Mouse (Mus musculus): Measurements from ENCODE around the gene Gpa33.

Gene Gpa33

DNA sequence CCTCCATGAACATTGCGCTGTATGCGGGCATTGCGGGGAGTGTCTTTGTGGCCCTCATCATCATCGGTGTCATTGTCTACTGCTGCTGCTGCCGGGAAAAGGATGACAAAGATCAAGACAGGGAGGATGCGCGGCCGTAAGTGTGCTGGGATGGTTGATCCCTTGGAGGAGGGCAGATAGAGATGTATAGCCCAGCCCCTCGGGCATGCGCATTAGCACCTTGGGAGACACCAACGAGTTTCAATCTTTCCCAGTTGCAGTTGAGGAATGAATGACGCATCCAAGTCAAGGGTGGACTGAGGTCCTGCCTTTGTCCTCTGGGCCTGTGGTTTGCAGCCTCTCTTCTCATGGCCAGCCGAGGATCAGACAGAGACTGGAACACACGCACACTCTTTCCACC lies 34.5 kb downstream of the Gpa33 start:
- no peak for DNase-seq (ENCODE audit: low read depth, low spot score)

DNA sequence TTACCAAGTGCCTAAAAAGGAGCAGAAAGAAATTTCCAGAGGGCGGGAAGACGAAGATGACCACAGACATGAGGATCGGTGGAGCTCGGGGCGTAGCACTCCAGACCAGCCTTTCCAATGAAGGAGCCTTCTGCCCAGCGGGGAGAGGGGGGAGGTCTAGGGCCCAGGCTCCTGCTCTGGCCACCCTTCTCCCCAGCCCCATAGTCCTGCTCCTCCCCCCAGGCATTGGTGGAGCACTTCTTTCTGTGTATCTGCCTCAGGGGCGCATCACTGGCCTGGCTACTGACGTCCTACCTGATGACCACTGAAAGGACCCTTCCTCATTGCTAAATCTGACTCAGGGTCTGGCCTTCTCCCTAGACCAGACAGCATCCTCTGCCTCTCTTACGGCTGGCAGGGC lies 35.1 kb downstream of the Gpa33 start:
- no peak for DNase-seq (ENCODE audit: low read depth, low spot score)

DNA sequence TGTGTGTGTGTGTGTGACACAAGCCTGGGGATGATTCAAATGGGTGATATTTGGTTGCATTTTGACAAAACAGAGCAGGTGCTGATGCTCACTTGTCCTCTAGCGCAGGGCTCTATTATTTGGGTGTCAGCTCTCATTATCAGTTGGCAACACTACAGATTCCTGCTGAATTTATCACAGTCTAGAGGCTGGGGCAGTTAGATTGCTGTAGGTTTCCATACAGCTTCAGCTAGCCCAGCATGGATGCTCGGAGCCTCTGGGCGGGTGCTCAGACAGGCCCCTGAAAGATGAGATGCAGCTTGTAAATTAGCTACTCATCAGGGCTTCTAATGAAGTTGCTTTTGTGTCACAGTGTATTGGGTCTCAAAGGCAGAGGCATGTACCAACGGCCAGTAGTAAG lies 37.4 kb downstream of the Gpa33 start:
- no peak for DNase-seq (ENCODE audit: low read depth, low spot score)

DNA sequence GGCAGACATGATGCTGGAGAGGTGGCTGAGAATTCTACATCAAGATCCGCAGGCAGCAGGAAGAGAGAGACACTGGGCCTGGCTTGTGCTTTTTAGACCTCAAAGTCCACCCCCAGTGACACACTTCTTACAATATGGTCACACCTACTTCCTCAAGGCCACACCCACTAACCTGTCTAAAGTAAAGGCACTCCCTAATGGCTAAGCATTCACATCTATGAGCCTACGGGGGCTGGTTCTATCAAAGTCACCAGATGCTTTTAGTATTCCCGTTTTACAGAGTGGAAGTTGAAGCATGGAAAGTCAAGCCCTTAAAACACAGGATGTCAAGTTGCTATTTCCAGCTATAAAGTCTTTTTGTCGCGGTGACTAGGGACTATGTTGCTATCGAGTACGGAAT lies 38.0 kb downstream of the Gpa33 start:
- DNase-seq (ENCODE audit: low read depth, low spot score), result no peak

DNA sequence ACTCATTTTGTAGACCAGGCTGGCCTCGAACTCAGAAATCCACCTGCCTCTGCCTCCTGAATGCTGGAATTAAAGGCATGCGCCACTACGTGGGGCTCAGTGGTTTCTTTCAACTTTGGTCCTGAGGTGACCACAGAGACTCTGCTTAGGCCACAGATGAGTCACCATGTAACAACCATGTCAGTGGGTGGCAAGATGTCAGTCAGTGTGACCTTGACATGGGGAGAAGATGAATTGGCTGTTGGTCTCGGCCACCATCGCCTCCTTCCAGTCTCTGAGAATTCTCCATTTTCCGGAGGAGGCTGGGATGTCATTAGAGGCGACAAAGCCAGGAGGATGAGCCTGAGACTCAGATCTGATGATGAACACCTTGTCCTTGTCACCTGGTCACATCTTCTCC lies 39.7 kb downstream of the Gpa33 start:
- DNase-seq (ENCODE audit: low read depth, low spot score), result no peak

DNA sequence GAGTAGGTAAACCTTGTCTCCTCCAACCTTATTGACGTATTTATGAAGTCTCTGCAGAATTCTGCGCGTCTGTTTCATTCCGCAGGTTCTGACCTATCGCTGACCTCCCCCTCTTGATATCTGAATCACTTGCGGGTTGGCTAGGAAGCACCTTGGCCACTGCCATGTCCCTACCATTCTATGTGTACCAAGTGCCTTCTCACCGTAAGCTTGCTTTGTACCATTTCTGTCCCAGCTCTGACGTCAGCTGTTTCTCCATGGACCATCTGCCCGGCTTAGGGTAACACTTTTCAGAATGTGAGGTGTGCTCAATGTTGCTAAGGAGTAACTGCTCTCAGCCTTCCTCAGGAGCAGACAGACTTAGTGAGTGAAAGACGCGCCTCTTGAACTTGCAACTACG lies 40.8 kb downstream of the Gpa33 start:
- no peak for DNase-seq (ENCODE audit: low read depth, low spot score)

DNA sequence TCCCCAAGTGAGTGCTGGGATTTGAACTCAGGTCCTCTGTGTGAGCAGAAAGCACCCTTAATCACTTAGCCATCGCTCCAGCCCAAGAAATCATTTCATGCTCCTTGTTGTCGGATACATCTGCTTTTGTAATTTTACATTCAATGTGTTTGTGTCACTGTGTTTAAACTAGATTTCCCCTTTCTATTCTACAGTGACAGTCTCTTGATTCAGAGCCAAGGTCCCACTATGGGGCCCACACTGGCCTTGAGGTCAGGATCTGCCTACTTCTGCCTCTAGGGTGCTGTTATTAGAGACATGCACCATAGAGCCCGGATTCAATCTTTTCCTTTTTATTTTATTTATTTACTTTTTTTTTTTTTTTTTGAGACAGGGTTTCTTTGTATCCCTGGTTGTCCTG lies 43.0 kb downstream of the Gpa33 start:
- no peak for DNase-seq (ENCODE audit: low read depth, low spot score)

DNA sequence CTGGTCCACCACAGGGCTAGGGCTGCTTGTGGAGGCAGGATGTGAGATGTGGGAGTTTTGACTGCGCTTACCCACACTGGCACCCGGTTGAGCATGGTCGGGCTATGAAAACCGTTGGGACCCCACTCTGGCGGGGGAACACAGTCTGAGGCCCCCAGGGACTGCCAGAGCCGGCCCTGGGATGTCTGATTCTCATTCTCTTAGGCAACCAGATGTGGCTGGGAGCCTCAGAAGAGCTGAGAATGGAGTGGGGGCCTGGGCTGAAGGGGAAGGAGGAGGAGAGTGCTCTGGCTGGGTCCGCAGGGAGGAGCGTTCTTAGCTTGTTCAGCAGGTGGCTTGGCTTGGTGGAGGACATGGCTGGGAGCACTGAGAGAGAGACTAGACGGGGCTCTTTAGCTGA lies 43.6 kb downstream of the Gpa33 start:
- no peak for DNase-seq (ENCODE audit: low read depth, low spot score)

DNA sequence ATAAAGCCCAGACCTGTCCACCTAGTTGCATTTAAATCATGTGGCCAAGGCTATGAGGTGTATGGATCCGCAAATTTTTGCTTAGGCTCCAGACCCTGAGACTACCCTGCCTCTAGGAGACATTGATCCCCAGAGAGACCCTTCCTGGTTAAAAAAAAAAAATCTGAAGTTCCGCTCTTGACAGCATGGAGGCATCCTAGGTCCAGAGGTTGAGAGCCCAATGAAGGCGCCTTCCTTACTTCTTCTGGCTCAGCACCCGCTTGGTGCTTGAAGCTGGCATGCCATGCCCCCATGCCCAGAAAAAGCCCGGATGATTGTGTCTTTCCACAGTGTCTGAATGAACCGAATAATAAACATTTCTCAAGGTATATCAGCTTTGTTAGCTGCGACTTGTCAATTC lies 51.5 kb downstream of the Gpa33 start:
- no peak for DNase-seq (ENCODE audit: low read depth, low spot score)

DNA sequence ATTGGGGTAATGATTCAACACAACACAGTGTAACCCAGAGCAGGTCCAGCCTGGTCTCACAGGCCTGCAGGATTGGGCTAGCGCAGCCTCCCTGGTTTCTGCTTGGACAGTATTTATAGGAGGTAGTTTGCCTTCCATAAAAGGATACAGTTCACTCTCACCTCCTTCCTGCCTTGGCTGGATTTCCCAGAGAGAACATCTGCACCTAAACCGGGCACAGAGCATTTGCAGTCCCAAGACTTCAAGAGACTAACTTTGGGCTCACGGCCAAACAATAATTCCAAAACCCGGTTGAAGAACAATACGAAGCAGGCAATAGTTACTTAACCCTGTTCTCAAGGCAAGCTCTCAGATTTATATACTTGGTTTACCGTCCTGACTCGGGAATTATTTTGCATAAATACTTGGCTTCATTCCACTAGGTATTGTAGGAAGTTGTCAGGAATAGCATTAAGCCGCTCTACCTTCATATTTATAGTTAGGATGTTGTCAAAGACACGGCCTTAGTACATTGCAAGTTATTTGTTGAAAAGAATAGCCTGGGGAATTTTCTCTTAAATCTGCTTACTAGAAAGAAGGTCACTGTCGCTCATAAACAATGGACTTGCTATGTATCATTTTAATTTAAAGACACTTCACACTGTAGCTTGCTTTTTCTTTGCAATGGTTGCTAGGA lies 53.1 kb downstream of the Gpa33 start:
- no peak for DNase-seq (ENCODE audit: low read depth, low spot score)

DNA sequence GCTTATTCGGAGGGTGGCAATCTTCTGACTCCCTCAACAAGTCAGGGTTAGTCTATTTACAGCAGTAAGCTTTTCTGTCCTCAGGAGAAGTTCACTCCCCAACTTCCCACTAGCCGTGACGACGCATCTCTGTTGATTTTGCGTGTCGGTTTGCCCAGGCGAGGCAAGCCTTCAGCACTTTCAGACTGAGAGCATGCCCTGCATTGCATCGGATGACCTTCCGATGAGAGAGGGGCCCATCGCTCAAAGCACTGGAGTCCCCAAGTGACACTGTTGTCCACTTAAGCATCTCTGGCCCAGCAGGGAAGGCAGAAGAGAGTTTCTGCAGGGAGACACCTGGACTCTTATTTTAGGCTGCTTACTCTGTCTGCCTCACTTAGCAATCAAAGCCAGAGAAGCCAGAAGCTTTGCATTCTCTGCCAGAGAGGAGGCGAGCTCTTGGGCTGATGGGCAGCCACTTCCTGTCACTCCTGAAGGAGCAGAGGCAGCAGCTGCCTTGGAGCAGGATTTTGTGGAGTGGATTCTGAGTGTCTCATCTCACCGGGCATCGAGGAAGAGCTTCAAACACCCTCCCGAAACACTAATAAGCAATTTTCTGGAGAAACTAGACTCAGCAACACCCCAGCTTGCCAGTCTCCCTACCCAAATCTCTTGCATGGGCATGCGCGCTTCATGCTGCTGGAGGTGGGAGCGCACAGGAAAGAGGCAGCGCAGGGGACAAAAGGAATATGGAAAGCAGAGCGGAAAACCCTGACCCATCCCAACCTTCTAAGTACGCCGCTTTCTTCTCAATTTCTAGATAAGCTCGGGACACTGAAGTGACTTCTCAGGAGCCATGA lies 54.6 kb downstream of the Gpa33 start:
- DNase-seq (ENCODE audit: low read depth, low spot score), result no peak

DNA sequence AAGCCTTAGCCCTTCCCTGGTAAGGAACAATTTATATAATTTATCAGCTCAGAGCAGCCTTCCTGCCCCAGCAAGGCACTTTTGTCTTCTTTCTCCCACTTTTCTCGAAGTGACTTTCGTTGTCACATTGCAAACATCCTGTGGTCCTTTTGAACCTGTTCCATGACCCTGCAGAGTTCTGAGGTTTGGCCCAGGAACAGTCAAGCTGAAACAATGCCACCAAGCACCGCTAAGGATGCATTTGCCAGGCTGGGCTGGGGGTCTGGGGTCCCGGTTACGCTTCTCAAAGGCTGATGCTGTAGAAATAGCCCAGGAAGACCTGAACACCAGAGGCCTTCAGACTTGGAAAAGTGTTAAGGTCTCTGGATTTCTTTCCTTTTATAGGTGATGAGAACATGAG lies 55.3 kb downstream of the Gpa33 start:
- DNase-seq (ENCODE audit: low read depth, low spot score), result no peak

DNA sequence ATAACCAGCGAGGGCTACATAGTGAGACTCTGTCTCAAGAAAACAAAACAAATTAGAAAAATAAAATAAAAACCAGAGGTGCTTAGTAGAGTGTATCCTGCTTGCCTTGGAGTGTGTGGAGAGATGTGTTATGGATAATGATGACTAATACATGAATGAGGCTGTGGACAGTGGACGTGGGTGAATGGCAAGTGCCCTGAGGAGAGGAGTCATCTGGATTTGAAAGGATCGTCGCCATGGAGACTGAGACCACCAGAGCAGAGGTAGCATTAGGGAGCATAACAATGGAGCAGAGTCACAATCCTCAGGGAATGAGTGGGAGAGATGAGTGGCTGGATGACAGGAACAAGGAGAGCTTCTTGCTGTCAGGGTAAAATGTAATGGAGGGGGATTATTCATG lies 59.8 kb downstream of the Gpa33 start:
- DNase-seq (ENCODE audit: low read depth, low spot score), result no peak

DNA sequence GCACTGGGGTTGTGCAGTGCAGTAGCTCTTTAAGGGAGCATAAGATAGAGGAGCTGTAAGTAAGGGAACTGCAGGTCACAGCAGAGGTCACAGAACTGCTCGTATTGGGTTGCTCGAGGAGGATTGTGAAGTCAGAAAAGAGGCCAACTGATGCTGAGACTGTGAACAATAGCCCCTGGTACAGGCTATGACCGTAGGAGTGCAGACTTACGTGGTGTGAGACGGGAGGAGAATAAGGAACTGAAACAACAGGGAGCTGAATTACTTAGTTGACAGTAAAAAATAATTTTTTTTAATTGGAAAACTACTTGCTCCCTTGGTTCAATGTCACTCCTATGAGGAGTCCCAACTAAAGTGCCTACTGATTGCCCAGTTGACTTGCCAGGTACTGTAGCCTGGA lies 74.1 kb downstream of the Gpa33 start:
- no peak for DNase-seq (ENCODE audit: low read depth, low spot score)

DNA sequence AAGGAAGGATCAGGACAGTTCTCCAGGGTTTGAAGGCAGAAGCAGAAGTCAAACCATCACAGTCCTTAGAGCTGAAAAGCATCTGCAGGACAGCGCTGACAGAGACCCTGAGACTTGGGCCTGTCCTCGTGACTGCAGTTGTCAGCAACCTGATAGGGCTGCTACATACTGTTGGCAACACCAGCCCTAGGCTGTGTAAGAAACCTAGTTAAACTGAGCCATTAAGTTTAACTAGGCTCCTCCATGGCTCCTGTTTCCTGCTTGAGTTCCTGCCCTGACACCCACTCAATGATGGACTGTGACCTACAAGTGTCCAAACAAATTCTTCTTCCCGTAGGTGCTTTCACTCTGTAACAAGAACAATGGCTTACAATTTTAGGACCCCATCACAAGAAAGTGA lies 75.1 kb downstream of the Gpa33 start:
- no peak for DNase-seq (ENCODE audit: low read depth, low spot score)

DNA sequence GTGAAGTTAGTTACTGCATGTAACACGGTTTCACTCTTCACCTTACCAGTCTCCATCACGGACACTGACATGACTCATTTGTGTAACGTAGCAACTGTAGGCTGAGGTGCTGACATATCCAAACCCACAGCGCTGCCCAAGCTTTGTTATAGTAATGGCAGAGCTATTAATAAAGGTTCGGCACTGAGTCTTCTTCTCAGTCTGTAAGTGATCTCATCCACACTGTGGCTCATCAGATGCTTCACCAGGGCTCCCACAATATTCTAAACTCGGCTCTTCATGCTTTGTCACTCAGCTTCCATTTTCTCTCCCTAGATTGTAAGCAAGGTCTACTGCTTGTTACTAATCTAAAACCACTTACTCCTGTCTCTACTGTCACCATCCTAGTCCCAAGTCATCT lies 79.3 kb downstream of the Gpa33 start:
- no peak for DNase-seq (ENCODE audit: low read depth, low spot score)

DNA sequence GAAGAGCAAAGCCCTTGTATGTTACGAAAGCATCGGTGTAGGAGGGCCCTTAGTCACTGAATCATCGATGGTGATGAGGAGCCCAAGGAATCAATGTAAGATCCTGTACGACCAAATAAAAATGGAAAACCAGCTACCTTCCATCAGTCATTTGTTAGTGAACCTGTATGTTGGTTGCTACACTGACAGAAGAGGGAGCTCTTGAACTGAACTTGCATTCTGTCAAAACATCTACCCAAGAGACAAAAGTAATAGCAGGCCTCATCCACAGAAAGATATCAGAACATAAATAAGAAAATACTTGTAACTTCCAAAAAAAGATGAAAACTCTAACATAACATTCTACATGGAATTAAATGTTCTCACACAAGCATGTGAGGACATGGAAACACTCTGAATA lies 84.1 kb downstream of the Gpa33 start:
- no peak for DNase-seq (ENCODE audit: low read depth, low spot score)

Measured in retina, adult 2 months (tissue).